Mouse (Mus musculus): ENCODE measurements around the gene Gal3st4.

GRCm38 (mm10) chr5:138228026-138228425 is 44.6 kb downstream of the Gal3st4 start:
- peak; percentile 81 to 95 (median 84) for TF ChIP-seq CTCF (IDR thresholded peaks at IDR 0.05 in 2 of 3, conservative IDR thresholded peaks at IDR 0.05 in 1 of 3; ENCODE audit: control insufficient read depth in 1 of 3, insufficient read depth in 1 of 3, low read depth in 2 of 3, low read length in 3 of 3, poor library complexity in 1 of 3, severe bottlenecking in 1 of 3)
- TF ChIP-seq GATA1 (IDR thresholded peaks at IDR 0.05; ENCODE audit: low read depth, low read length) = no peak
- no peak for TF ChIP-seq BHLHE40 (IDR thresholded peaks at IDR 0.05; ENCODE audit: borderline replicate concordance, low read depth, low read length)
- TF ChIP-seq E2F4 (IDR thresholded peaks at IDR 0.05; ENCODE audit: borderline replicate concordance, low read depth, low read length) = no peak
- no peak for TF ChIP-seq TAL1 (IDR thresholded peaks at IDR 0.05; ENCODE audit: low read length)
- TF ChIP-seq USF1 (IDR thresholded peaks at IDR 0.05; ENCODE audit: low read depth, low read length) = no peak
- no peak for TF ChIP-seq EP300 (IDR thresholded peaks at IDR 0.05; ENCODE audit: low read depth in 1 of 2, low read length in 2 of 2)
- no peak for TF ChIP-seq CHD2 (IDR thresholded peaks at IDR 0.05; ENCODE audit: low read length)
- 0 out of 2 replicates have a peak, but pooled peaks have one; percentile 29 for TF ChIP-seq MAX (IDR thresholded peaks at IDR 0.05; ENCODE audit: low read length)
